Mouse (Mus musculus) heart, embryonic 10.5 days (tissue): Measurements from ENCODE around the gene Adamts2. TPM values are rescaled to one million over a fixed set of nuclear protein-coding genes. Genes with fewer than 3 reads are reported as not detected.

Source experiments
- DNase-seq: peaks from one replicate; pipeline ENCODE4 v3.0.0-alpha.2; 2017; ENCODE audit warnings: low spot score
- H3K27ac ChIP-seq: fragments of 300-500 bp; sonication (generic); 2 replicates; pipeline ENCODE4 v1.5.1; 2016; ENCODE audit warnings: mild to moderate bottlenecking
- H3K27me3 ChIP-seq: fragments of 300-500 bp; sonication (generic); 2 replicates; pipeline ENCODE4 v1.6.1; 2016; ENCODE audit warnings: mild to moderate bottlenecking; ENCODE audit not compliant: poor library complexity, insufficient read depth, severe bottlenecking
- H3K36me3 ChIP-seq: fragments of 300-500 bp; sonication (generic); 2 replicates; pipeline ENCODE4 v1.6.1; 2016; ENCODE audit warnings: mild to moderate bottlenecking, moderate library complexity
- H3K4me1 ChIP-seq: fragments of 300-500 bp; sonication (generic); 2 replicates; pipeline ENCODE4 v1.6.1; 2016; ENCODE audit warnings: mild to moderate bottlenecking
- H3K4me3 ChIP-seq: fragments of 300-500 bp; sonication (generic); 2 replicates; pipeline ENCODE4 v1.5.1; 2016; ENCODE audit warnings: mild to moderate bottlenecking, moderate library complexity
- H3K9me3 ChIP-seq: fragments of 300-500 bp; sonication (generic); 2 replicates; pipeline ENCODE4 v1.6.1; 2016; ENCODE audit warnings: mild to moderate bottlenecking, moderate library complexity
- WGBS: fragments of 180-500 bp; shearing (Covaris S2); methylation state at CpG from one replicate; pipeline ENCODE4 v1.1.7; 2016; 5-methylcytosine and 5-hydroxymethylcytosine counted together
- polyA plus RNA-seq: library from polyadenylated mRNA; unstranded; fragments of >200 nt; fragmentation: Nextera tagmentation; extraction: Ambion mirVana; gene quantifications from 2 replicates; pipeline ENCODE4 v1.2.1, GENCODE M21; 2016

Gene Adamts2
- 1.4 and 3.9 TPM in 2 replicates for polyA plus RNA-seq

GRCm38 (mm10) chr11:50601641-50602355 lies at the start of gene Adamts2:
Gene Adamts2 (plus strand): TSS chr11:50602084.
- H3K27ac ChIP-seq: peak within 1 kb of the TSS; percentile 81

GRCm38 (mm10) chr11:50557064-50557463 lies 44.8 kb upstream of the Adamts2 start:
- H3K27ac ChIP-seq: no peak overlapping the region
- H3K9me3 ChIP-seq: no peaks in the 10 kb centered on the region
- 88% methylated on average over 3 of the region's 3 CpGs for WGBS
- H3K27me3 ChIP-seq: 0 out of 2 replicates have a peak, but pooled peaks cover 3% of the 10 kb centered on the region
- no peaks in the 10 kb centered on the region for H3K36me3 ChIP-seq
- no peaks in the 10 kb centered on the region for H3K4me1 ChIP-seq
- DNase-seq: no peak
- no peak overlapping the region for H3K4me3 ChIP-seq

More at GRCm38 (mm10) chr11:50601641-50602355, at the start of gene Adamts2:
- H3K36me3 ChIP-seq: no peaks in the 10 kb centered on the region
- WGBS: under 1% methylated on average over 66 of the region's 82 CpGs
- H3K4me1 ChIP-seq: peaks cover 23% of the 10 kb centered on the region
- H3K27me3 ChIP-seq: peaks cover 94% of the 10 kb centered on the region
- peak within 1 kb of the TSS; percentile 83 for H3K4me3 ChIP-seq
- no peak for DNase-seq
- no peaks in the 10 kb centered on the region for H3K9me3 ChIP-seq

- DNase-seq: no peak
Measured at GRCm38 (mm10) chr11:50559108-50559507, 42.8 kb upstream of the Adamts2 start.

GRCm38 (mm10) chr11:50565466-50566211 lies 36.2 kb upstream of the Adamts2 start:
- Histone ChIP-seq H3K9me3 (no peaks in the 10 kb centered on the region), H3K4me3 (no peak overlapping the region), H3K27ac (no peak overlapping the region), H3K36me3 (no peaks in the 10 kb centered on the region), H3K4me1 (0 out of 2 replicates have a peak, but pooled peaks cover 3% of the 10 kb centered on the region), H3K27me3 (no peaks in the 10 kb centered on the region)
- WGBS: 70% methylated on average over 20 of the region's 20 CpGs
- DNase-seq: no peak

More at GRCm38 (mm10) chr11:50559108-50559507, 42.8 kb upstream of the Adamts2 start:
- WGBS: 28% methylated on average over 4 of the region's 4 CpGs
- no peaks in the 10 kb centered on the region for H3K27me3 ChIP-seq
- H3K4me1 ChIP-seq: no peaks in the 10 kb centered on the region
- no peak overlapping the region for H3K27ac ChIP-seq
- no peak overlapping the region for H3K4me3 ChIP-seq
- H3K36me3 ChIP-seq: no peaks in the 10 kb centered on the region
- H3K9me3 ChIP-seq: no peaks in the 10 kb centered on the region

GRCm38 (mm10) chr11:50571448-50571847 lies 30.4 kb upstream of the Adamts2 start:
- H3K4me3 ChIP-seq: no peak overlapping the region
- H3K9me3 ChIP-seq: no peaks in the 10 kb centered on the region
- DNase-seq: no peak
- H3K27ac ChIP-seq: no peak overlapping the region
- H3K4me1 ChIP-seq: no peaks in the 10 kb centered on the region
- WGBS: 67% methylated on average over 6 of the region's 6 CpGs
- no peaks in the 10 kb centered on the region for H3K36me3 ChIP-seq
- H3K27me3 ChIP-seq: no peaks in the 10 kb centered on the region; the same call in none of the 2 replicates

GRCm38 (mm10) chr11:50576521-50576920 lies 25.4 kb upstream of the Adamts2 start:
- Histone ChIP-seq H3K27ac (no peak overlapping the region), H3K27me3 (no peaks in the 10 kb centered on the region; the same call in 1 of the 2 replicates), H3K4me1 (no peaks in the 10 kb centered on the region), H3K4me3 (no peak overlapping the region), H3K36me3 (no peaks in the 10 kb centered on the region), H3K9me3 (no peaks in the 10 kb centered on the region)
- no peak for DNase-seq
- WGBS: 70% methylated on average over 4 of the region's 4 CpGs

- no peak overlapping the region for H3K27ac ChIP-seq
- H3K9me3 ChIP-seq: no peaks in the 10 kb centered on the region
- WGBS: 51% methylated on average over 7 of the region's 7 CpGs
- H3K4me3 ChIP-seq: no peak overlapping the region
- no peaks in the 10 kb centered on the region; the same call in 1 of the 2 replicates for H3K27me3 ChIP-seq
- no peaks in the 10 kb centered on the region for H3K36me3 ChIP-seq
- H3K4me1 ChIP-seq: no peaks in the 10 kb centered on the region
- no peak for DNase-seq
Measured at GRCm38 (mm10) chr11:50587026-50587425, 14.9 kb upstream of the Adamts2 start.

- Histone ChIP-seq H3K4me1 (no peaks in the 10 kb centered on the region), H3K36me3 (no peaks in the 10 kb centered on the region), H3K27me3 (no peaks in the 10 kb centered on the region; the same call in 1 of the 2 replicates), H3K27ac (no peak overlapping the region), H3K9me3 (no peaks in the 10 kb centered on the region), H3K4me3 (no peak overlapping the region)
- 15% methylated on average over 3 of the region's 3 CpGs for WGBS
- DNase-seq: no peak
Measured at GRCm38 (mm10) chr11:50587787-50588186, 14.1 kb upstream of the Adamts2 start.

- 39% methylated on average over 11 of the region's 11 CpGs for WGBS
- Histone ChIP-seq H3K4me3 (no peak overlapping the region), H3K27me3 (peaks cover 3% of the 10 kb centered on the region; the same call in 1 of the 2 replicates), H3K9me3 (no peaks in the 10 kb centered on the region), H3K36me3 (no peaks in the 10 kb centered on the region), H3K4me1 (no peaks in the 10 kb centered on the region), H3K27ac (no peak overlapping the region)
- DNase-seq: no peak
Measured at GRCm38 (mm10) chr11:50589060-50589459, 12.8 kb upstream of the Adamts2 start.

GRCm38 (mm10) chr11:50591053-50591452 lies 10.8 kb upstream of the Adamts2 start:
- Histone ChIP-seq H3K9me3 (no peaks in the 10 kb centered on the region), H3K4me3 (no peak overlapping the region), H3K27ac (no peak overlapping the region), H3K4me1 (no peaks in the 10 kb centered on the region), H3K27me3 (peaks cover 22% of the 10 kb centered on the region), H3K36me3 (no peaks in the 10 kb centered on the region)
- WGBS: 88% methylated on average over 13 of the region's 13 CpGs
- DNase-seq: no peak

- no peak for DNase-seq
- WGBS: 77% methylated on average over 16 of the region's 16 CpGs
- peaks cover 35% of the 10 kb centered on the region for H3K27me3 ChIP-seq
- H3K36me3 ChIP-seq: no peaks in the 10 kb centered on the region
- H3K27ac ChIP-seq: no peak overlapping the region
- H3K9me3 ChIP-seq: no peaks in the 10 kb centered on the region
- H3K4me3 ChIP-seq: no peak overlapping the region
- no peaks in the 10 kb centered on the region for H3K4me1 ChIP-seq
Measured at GRCm38 (mm10) chr11:50592892-50593553, 8.9 kb upstream of the Adamts2 start.

- peaks cover 71% of the 10 kb centered on the region for H3K27me3 ChIP-seq
- H3K4me1 ChIP-seq: peaks cover 2% of the 10 kb centered on the region; the same call in 1 of the 2 replicates
- H3K9me3 ChIP-seq: no peaks in the 10 kb centered on the region
- H3K27ac ChIP-seq: no peak overlapping the region
- WGBS: 67% methylated on average over 2 of the region's 2 CpGs
- no peak for DNase-seq
- H3K36me3 ChIP-seq: no peaks in the 10 kb centered on the region
- H3K4me3 ChIP-seq: no peak overlapping the region
Measured at GRCm38 (mm10) chr11:50596571-50596970, 5.3 kb upstream of the Adamts2 start.
